Mouse (Mus musculus): ENCODE results near the gene Ptbp3. TPM values are rescaled to one million over a fixed set of nuclear protein-coding genes. Genes with fewer than 3 reads are reported as not detected.

Gene Ptbp3
- polyA plus RNA-seq, 1 experiment from 2014 or later = 23.2 TPM

DNA sequence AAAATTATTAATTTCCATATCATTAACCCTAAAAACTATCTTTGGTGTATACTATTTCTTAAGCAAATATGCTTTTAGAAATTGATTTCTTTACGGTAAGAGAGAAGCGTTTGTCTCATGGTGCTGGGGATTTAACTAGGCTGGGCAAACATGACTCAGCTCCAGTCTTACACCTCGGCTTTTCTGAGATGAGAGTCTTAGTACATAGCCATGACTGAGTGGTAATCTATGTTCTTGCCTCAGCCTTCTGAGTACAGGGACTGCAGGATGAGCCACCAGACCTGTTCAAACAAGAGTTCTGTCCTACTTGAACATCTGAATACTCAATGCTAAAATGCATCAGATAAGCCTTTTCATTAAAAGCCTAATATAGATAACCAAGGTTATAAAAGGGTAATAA, 24.3 kb downstream of the Ptbp3 start:
- DNase-seq (ENCODE audit: low spot score) = no peak
- no peak overlapping the region for H3K27ac ChIP-seq
- WGBS = 88% methylated on average over 3 of the region's 3 CpGs

DNA sequence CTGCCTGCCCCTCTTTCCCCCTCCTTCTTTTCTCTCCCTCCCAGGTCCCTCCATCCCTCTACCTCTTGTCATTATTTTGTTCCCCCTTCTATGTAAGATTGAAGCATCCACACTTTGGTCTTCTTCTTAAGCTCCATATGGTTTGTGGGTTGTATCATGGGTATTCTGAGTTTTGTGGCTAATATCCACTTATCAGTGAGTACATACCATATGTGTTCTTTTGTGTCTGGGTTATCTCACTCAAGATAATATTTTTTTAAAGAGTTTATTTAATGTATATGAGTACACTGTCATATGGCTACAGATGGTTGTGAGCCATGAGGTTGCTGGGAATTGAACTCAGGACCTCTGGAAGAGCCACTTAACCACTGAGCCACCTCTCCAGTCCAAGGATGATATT, 38.8 kb downstream of the Ptbp3 start:
- H3K27ac ChIP-seq = no peak overlapping the region
- H3K36me3 ChIP-seq = peaks cover 41% of the 10 kb centered on the region
- DNase-seq (ENCODE audit: low spot score) = no peak
- no peaks in the 10 kb centered on the region for H3K27me3 ChIP-seq (ENCODE audit: insufficient read depth, poor library complexity, severe bottlenecking)
- H3K4me3 ChIP-seq = no peak overlapping the region
- H3K4me1 ChIP-seq (replicated peaks) = no peaks in the 10 kb centered on the region
- H3K9me3 ChIP-seq = no peaks in the 10 kb centered on the region

More for the DNA sequence above, 24.3 kb downstream of the Ptbp3 start:
- H3K36me3 ChIP-seq = peaks cover 22% of the 10 kb centered on the region; the same call in 1 of the 2 replicates
- H3K4me1 ChIP-seq (replicated peaks) = no peaks in the 10 kb centered on the region
- H3K27me3 ChIP-seq (ENCODE audit: insufficient read depth, poor library complexity, severe bottlenecking) = no peaks in the 10 kb centered on the region
- no peak overlapping the region for H3K4me3 ChIP-seq
- no peaks in the 10 kb centered on the region for H3K9me3 ChIP-seq

DNA sequence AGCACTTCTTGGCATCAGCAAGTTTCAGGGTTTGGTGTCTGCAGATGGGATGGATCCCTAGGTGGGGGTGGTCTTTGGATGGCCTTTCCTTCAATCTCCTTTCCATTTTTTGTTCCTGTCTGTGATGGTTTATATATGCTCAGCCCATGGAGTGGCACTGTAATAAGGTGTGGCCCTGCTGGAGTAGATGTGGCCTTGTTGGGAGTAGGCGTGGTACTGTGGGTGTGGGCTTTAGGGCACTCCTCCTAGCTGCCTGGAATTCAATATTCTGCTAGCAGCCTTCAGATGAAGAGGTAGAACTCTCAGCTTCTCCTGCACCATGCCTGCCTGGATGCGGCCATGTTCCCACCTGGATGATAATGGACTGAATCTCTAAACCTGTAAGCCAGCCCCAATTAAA, 39.6 kb downstream of the Ptbp3 start:
- Histone ChIP-seq H3K4me1 (replicated peaks) (no peaks in the 10 kb centered on the region), H3K36me3 (peaks cover 41% of the 10 kb centered on the region), H3K4me3 (no peak overlapping the region), H3K9me3 (no peaks in the 10 kb centered on the region), H3K27me3 (ENCODE audit: insufficient read depth, poor library complexity, severe bottlenecking) (no peaks in the 10 kb centered on the region), H3K27ac (no peak overlapping the region)
- WGBS = 91% methylated on average over 2 of the region's 2 CpGs
- DNase-seq (ENCODE audit: low spot score) = no peak

DNA sequence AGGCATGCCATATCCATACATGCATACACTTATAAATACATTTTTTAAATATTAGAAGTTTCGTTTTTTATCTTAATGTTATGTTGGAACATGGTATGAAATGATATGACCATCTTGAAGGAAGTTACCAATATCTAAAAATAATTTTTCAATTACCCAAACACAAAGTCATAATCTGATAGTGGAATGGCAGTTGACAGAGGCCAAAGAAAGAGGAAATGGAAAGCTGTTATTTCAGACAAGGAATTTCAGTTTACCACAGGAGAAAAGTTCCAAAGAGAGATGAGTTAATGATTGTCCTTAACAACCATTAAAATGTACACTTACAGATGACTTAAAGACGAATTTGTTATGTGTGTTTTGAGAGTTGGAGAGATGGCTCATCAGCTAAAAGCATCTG, 41.4 kb downstream of the Ptbp3 start:
- 79% methylated on average over 2 of the region's 2 CpGs for WGBS
- Histone ChIP-seq H3K27ac (no peak overlapping the region), H3K4me1 (replicated peaks) (no peaks in the 10 kb centered on the region), H3K36me3 (peaks cover 42% of the 10 kb centered on the region), H3K4me3 (no peak overlapping the region), H3K27me3 (ENCODE audit: insufficient read depth, poor library complexity, severe bottlenecking) (no peaks in the 10 kb centered on the region), H3K9me3 (no peaks in the 10 kb centered on the region)
- no peak for DNase-seq (ENCODE audit: low spot score)

DNA sequence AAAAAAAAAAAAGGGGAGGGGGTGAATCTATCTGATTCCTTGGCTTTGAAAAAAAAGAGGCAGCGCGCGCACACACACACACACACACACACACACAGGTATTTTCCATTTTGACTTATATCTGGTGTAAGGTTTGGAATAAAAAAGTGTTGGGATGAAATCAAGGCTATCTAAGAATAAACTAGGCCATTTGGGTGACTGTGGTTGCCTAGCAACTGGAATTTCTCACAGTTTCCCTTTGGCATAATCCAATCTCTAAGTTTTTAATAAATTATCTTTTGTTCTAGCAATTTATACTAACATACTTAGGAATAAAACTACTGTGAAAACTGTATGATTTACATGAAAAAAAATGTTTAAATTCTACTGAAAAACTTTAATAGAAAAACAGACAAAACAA, 42.5 kb downstream of the Ptbp3 start:
- Histone ChIP-seq H3K36me3 (peaks cover 40% of the 10 kb centered on the region), H3K27me3 (ENCODE audit: insufficient read depth, poor library complexity, severe bottlenecking) (no peaks in the 10 kb centered on the region), H3K4me1 (replicated peaks) (no peaks in the 10 kb centered on the region), H3K27ac (no peak overlapping the region), H3K9me3 (no peaks in the 10 kb centered on the region), H3K4me3 (no peak overlapping the region)
- DNase-seq (ENCODE audit: low spot score) = no peak
- 93% methylated on average over 3 of the region's 3 CpGs for WGBS

DNA sequence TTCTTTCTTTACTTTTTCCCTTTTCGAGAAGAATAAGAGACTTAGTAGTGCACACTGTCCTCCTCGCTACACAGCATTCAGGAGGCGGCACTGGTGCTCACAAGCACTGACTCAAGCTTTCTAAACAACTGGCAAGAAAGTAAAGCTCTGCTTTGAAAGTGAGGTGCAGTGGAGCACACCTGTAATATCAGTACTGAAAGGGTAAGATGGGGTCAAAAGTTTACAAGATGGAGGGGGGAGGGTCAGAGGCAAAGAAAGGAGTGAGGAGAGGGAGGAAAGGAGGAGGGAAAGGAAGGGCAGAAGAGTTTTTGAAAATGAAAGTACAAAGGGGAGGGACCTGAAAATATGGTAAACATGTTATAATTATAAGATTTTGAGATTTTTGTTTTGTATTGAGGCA, 43.7 kb downstream of the Ptbp3 start:
- Histone ChIP-seq H3K9me3 (no peaks in the 10 kb centered on the region), H3K27ac (no peak overlapping the region), H3K4me3 (no peak overlapping the region), H3K4me1 (replicated peaks) (no peaks in the 10 kb centered on the region), H3K27me3 (ENCODE audit: insufficient read depth, poor library complexity, severe bottlenecking) (no peaks in the 10 kb centered on the region), H3K36me3 (peaks cover 40% of the 10 kb centered on the region)
- DNase-seq (ENCODE audit: low spot score) = no peak
- 90% methylated on average over 3 of the region's 3 CpGs for WGBS

DNA sequence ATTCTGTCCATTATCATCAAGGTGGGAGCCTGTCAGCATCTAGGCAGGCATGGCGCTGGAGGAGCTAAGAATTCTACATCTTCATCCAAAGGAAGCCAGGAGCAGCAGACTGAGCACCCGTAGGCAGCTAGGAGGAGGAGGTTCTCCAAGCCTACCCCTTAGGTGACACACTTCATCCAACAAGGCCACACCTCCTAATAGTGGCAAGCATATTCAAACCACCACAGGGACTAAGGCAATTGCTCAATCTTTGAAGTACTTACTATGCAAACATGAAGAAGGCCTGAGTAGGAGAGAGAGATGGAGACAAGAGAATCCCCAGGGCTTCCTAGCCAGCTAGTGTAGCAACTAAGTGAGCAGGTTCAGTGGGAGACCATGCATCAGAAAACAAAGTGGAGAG, 58.1 kb downstream of the Ptbp3 start:
- H3K4me3 ChIP-seq = no peak overlapping the region
- no peak for DNase-seq (ENCODE audit: low spot score)
- H3K9me3 ChIP-seq = no peaks in the 10 kb centered on the region
- H3K4me1 ChIP-seq (replicated peaks) = no peaks in the 10 kb centered on the region
- H3K27ac ChIP-seq = no peak overlapping the region
- 94% methylated on average over 2 of the region's 2 CpGs for WGBS
- peaks cover 26% of the 10 kb centered on the region for H3K36me3 ChIP-seq
- H3K27me3 ChIP-seq (ENCODE audit: insufficient read depth, poor library complexity, severe bottlenecking) = no peaks in the 10 kb centered on the region

DNA sequence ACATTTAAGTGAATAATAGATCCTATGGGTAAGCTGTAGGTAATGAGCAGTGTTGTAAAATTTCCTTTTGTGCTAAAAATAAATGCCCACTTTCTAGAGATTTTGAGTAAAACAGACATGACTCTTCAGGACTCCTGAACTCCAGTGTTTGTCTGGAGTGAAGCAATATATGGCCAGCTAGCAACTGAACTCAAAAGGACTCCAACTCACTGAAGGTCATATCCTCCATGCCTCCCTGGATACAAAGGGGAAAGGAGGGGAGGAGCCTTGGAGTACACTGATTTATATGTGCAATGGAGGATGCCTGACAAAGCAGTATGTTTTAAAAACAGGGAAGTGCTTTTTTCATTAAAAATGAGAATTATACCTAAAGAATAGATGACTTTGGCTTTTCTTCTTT, 77.9 kb downstream of the Ptbp3 start:
- H3K27ac ChIP-seq = no peak overlapping the region
- no peak for DNase-seq (ENCODE audit: low spot score)

DNA sequence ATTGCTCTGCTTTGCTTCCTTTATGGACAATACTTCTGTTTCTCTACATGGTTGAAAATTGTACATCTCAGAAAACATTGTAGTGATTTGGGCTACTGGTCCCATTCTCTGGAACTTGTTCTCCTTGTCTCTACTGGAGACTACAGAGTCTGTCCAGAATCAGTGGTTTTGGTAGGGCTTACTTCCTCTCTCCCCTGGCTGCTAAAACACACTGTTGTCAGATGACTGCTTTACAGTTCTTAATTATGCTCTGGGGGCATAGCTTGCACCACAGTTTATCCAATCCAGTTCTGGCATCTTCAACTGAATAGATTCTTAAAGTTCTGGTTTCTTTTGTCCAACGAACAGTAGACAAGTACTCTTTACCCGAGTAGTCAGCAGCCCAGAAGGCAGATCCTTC, 83.7 kb downstream of the Ptbp3 start:
- no peaks in the 10 kb centered on the region for H3K27me3 ChIP-seq (ENCODE audit: insufficient read depth, poor library complexity, severe bottlenecking)
- no peaks in the 10 kb centered on the region for H3K4me1 ChIP-seq (replicated peaks)
- no peaks in the 10 kb centered on the region for H3K9me3 ChIP-seq
- H3K4me3 ChIP-seq = no peak overlapping the region
- H3K27ac ChIP-seq = no peak overlapping the region
- 83% methylated on average over 2 of the region's 2 CpGs for WGBS
- no peaks in the 10 kb centered on the region for H3K36me3 ChIP-seq
- no peak for DNase-seq (ENCODE audit: low spot score)

More for the DNA sequence above, 77.9 kb downstream of the Ptbp3 start:
- no peaks in the 10 kb centered on the region for H3K27me3 ChIP-seq (ENCODE audit: insufficient read depth, poor library complexity, severe bottlenecking)
- no peaks in the 10 kb centered on the region for H3K36me3 ChIP-seq
- no peak overlapping the region for H3K4me3 ChIP-seq
- no peaks in the 10 kb centered on the region for H3K4me1 ChIP-seq (replicated peaks)
- H3K9me3 ChIP-seq = no peaks in the 10 kb centered on the region

DNA sequence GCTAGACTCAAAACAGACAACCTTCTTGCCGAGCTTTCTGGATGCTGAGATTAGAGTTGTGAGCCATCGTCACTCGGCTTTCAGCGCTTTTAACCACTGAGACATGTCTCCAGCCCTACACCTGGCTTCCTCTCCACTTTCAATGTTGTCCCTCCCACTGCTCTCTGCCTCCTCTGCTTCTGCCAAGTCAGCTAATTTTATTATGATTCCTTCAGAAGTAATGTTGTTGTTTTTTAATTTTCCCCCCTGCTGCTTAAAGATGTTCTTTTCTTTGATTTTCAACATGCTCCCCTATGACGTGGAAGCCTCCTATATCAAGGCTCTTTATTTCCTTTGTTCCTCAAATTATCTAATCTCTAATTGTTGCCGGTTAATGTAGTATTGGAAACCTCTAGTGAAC, 84.5 kb downstream of the Ptbp3 start:
- WGBS = 94% methylated on average over 6 of the region's 6 CpGs
- no peak for DNase-seq (ENCODE audit: low spot score)
- Histone ChIP-seq H3K9me3 (no peaks in the 10 kb centered on the region), H3K36me3 (no peaks in the 10 kb centered on the region), H3K4me1 (replicated peaks) (no peaks in the 10 kb centered on the region), H3K4me3 (no peak overlapping the region), H3K27me3 (ENCODE audit: insufficient read depth, poor library complexity, severe bottlenecking) (no peaks in the 10 kb centered on the region), H3K27ac (no peak overlapping the region)

DNA sequence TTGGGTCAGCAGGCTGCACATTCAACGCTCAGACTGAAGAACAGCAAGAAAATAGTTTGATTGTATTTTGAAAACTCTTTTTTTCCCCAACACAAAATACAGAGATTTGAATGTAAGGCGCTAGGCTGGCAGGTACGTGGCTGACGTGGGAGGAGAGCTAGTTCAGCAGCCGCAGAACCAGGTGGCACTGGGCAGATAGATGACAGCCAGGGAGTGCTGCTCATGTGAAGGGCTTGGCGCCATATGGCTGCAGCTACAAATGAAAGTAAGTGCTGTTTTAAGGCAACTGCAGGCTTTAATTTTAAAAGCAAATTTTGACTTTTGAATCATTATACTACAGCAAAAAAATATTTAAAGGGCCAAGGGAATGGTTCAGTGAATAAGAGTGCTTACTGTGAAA, 86.7 kb downstream of the Ptbp3 start:
- Histone ChIP-seq H3K4me3 (no peak overlapping the region), H3K9me3 (no peaks in the 10 kb centered on the region), H3K4me1 (replicated peaks) (no peaks in the 10 kb centered on the region), H3K27me3 (ENCODE audit: insufficient read depth, poor library complexity, severe bottlenecking) (no peaks in the 10 kb centered on the region), H3K27ac (no peak overlapping the region), H3K36me3 (no peaks in the 10 kb centered on the region)
- no peak for DNase-seq (ENCODE audit: low spot score)
- 86% methylated on average over 6 of the region's 6 CpGs for WGBS

DNA sequence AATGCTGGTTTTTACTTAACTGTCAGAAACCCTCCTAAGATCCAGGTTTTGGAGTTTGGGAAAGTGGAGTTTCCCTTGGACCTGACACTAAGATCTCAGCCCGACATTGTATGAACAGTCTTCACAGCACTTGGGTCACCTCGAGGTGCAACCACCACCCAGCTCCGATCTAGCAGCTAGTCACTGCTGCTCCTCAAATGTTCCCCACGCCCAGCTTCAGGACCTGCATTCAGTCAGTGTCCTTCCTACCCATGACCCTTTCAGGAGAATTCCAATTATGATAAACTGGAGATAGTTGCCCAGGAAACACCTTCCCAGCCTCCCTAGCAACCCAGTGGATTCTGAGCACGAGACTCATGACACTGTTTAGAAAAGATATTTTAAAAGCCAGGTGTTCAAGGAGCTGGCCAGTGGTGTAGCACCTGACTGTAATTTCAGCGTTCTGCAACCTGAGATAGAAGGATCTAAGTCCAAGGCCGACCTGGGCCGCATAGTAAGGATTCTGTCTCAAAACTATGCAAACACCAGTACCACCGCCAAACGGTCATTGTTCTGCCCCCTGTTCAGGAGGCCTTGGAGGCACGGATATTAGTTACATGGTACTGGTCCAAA, 87.9 kb downstream of the Ptbp3 start:
- H3K9me3 ChIP-seq = no peaks in the 10 kb centered on the region
- no peak overlapping the region for H3K4me3 ChIP-seq
- 85% methylated on average over 11 of the region's 11 CpGs for WGBS
- no peaks in the 10 kb centered on the region for H3K27me3 ChIP-seq (ENCODE audit: insufficient read depth, poor library complexity, severe bottlenecking)
- H3K27ac ChIP-seq = no peak overlapping the region
- H3K4me1 ChIP-seq (replicated peaks) = no peaks in the 10 kb centered on the region
- H3K36me3 ChIP-seq = no peaks in the 10 kb centered on the region
- no peak for DNase-seq (ENCODE audit: low spot score)

DNA sequence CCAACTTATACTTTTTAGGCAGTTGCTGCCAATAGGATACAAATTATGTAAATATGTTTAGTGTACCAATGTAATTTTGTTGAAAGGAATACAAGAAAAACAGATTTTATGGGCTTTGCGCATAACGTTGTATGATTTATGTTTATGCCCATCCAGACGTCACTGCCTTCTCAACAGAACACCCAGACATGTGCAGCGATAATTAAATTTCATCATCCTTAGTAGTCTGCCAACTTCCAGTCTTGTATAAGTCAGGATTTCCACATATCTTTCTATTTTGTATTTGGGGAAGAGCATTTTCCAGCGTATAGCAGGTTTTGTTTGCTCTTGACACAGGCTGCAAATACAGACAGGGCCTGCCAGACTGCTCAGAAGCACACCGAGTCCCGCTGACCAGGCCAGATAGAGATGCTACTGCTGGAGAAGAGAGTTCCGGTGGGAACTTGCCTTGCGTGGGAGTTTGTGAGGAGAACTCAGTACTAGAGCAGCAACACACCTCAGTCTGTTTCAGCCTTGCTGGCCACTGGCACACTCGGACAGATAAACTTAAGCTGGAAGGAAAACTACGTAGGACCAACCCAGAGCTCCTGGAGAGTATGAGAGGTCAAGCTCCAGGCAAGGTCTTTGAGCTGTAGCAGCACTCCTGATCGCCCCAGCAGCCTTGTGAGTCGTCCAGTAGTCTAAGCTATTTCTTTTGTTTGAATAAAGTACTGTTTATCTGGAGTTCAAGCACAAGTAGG, 89.8 kb downstream of the Ptbp3 start:
- 86% methylated on average over 13 of the region's 13 CpGs for WGBS
- H3K27ac ChIP-seq = no peak overlapping the region

DNA sequence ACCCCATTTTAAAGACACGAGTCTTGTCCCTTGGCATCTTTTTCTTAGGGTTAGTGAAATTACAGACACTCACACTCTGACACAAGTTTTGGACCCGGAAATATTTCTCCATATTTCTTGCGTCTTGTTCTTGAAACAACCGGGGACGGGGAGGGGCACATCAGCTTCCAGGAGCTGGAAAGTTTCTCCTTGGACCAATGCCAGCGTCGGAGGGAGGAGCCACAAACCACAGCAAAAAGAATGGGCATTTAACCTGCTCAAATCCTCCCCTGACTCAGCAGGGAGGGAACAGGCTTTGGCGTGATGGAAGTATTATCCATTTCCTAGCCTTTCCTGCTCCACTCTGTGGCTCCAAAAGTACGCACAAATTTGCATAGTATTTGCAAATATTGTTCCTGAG, 91.2 kb downstream of the Ptbp3 start:
- Histone ChIP-seq H3K4me1 (replicated peaks) (no peaks in the 10 kb centered on the region), H3K4me3 (no peak overlapping the region), H3K27ac (no peak overlapping the region), H3K9me3 (no peaks in the 10 kb centered on the region), H3K36me3 (no peaks in the 10 kb centered on the region), H3K27me3 (ENCODE audit: insufficient read depth, poor library complexity, severe bottlenecking) (no peaks in the 10 kb centered on the region)
- DNase-seq (ENCODE audit: low spot score) = no peak
- 61% methylated on average over 9 of the region's 9 CpGs for WGBS

More for the DNA sequence above, 89.8 kb downstream of the Ptbp3 start:
- Histone ChIP-seq H3K4me3 (no peak overlapping the region), H3K36me3 (no peaks in the 10 kb centered on the region), H3K4me1 (replicated peaks) (no peaks in the 10 kb centered on the region), H3K9me3 (no peaks in the 10 kb centered on the region), H3K27me3 (ENCODE audit: insufficient read depth, poor library complexity, severe bottlenecking) (no peaks in the 10 kb centered on the region)
- DNase-seq (ENCODE audit: low spot score) = no peak

All from hindbrain, embryonic 10.5 days (tissue).